Comparison of ENCODE assay signal across 8 mouse cellular contexts in the genomic region with DNA sequence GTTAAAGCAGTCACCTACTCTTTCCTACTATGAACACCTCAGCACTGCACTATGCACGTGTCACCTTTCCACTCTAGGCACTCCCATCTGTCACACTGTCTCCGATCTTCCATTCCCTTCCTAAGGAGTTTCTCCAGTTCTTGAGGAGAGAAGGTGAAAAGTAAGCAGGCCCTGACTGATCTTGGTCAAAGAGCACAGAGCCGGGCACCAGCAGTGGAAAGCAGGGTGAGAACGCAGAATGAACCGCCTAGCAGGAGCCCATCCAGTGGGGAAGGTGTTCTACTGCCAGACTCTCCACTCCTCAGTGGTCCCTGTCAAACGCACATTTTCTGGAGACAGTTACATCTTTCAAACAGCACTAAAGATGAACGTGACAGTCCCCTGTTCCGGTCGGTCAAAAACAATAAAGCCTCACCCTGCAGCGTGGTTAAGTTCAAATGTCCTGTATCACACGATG. TPM values are rescaled to one million over a fixed set of nuclear protein-coding genes. Genes with fewer than 3 reads are reported as not detected.
DNase-seq lines count a peak whose midpoint lies in the region; ATAC-seq and TF ChIP-seq lines count a peak whose summit lies in the region.

No protein-coding gene starts in this region.

- peak overlapping the region; percentile 88 for H3K4me3 ChIP-seq in lung, postnatal 0 days (ENCODE audit: low read depth, low read length)
- peak overlapping the region; percentile 91 for H3K4me3 ChIP-seq in embryonic facial prominence, embryonic 13.5 days
- H3K4me3 ChIP-seq in midbrain, embryonic 14.5 days (replicated peaks; ENCODE audit: low read depth, low read length) = peak overlapping the region; percentile 93

- peak overlapping the region; percentile 93 for H3K9ac ChIP-seq in lung, postnatal 0 days (replicated peaks; ENCODE audit: low read depth)
- peak overlapping the region; percentile 95 for H3K9ac ChIP-seq in embryonic facial prominence, embryonic 13.5 days
- H3K9ac ChIP-seq in midbrain, embryonic 14.5 days (replicated peaks; ENCODE audit: low read length) = peak overlapping the region; percentile 86

- TF ChIP-seq CTCF in lung, postnatal 0 days (IDR thresholded peaks at IDR 0.05) = no peak

- no peaks in the 10 kb centered on the region for H3K9me3 ChIP-seq in lung, postnatal 0 days (ENCODE audit: low read length)
- H3K9me3 ChIP-seq in embryonic facial prominence, embryonic 13.5 days = no peaks in the 10 kb centered on the region
- no peaks in the 10 kb centered on the region for H3K9me3 ChIP-seq in midbrain, embryonic 14.5 days (ENCODE audit: control insufficient read depth, low read length)

- WGBS in lung, postnatal 0 days = 4% methylated on average over 11 of the region's 11 CpGs
- WGBS in embryonic facial prominence, embryonic 13.5 days = 20% methylated on average over 11 of the region's 11 CpGs
- 14% methylated on average over 11 of the region's 11 CpGs for WGBS in midbrain, embryonic 14.5 days

- H3K36me3 ChIP-seq in lung, postnatal 0 days (ENCODE audit: insufficient read depth, low read length) = no peaks in the 10 kb centered on the region
- no peaks in the 10 kb centered on the region for H3K36me3 ChIP-seq in embryonic facial prominence, embryonic 13.5 days
- no peaks in the 10 kb centered on the region for H3K36me3 ChIP-seq in midbrain, embryonic 14.5 days (ENCODE audit: control insufficient read depth, insufficient read depth, low read length)

- peaks cover 22% of the 10 kb centered on the region for H3K4me1 ChIP-seq in lung, postnatal 0 days (ENCODE audit: insufficient read depth, low read depth, low read length)
- H3K4me1 ChIP-seq in embryonic facial prominence, embryonic 13.5 days = peaks cover 40% of the 10 kb centered on the region
- H3K4me1 ChIP-seq in midbrain, embryonic 14.5 days (ENCODE audit: control insufficient read depth, insufficient read depth, low read length) = peaks cover 26% of the 10 kb centered on the region

- DNase-seq in lung, postnatal 0 days (ENCODE audit: low spot score) = peak; percentile 30
- no peak for DNase-seq in lung, adult 18-20 months
- peak; percentile 15 to 30 for DNase-seq in kidney, adult 8-10 months
- DNase-seq in midbrain, embryonic 14.5 days = peak; percentile 12
- DNase-seq in layer of hippocampus, adult 11-12 months (ENCODE audit: low spot score) = no peak
- no peak for DNase-seq in frontal cortex, postnatal 10 days (ENCODE audit: low spot score in 2 of 2)

- ATAC-seq in lung, postnatal 0 days = no peak
- ATAC-seq in embryonic facial prominence, embryonic 13.5 days (ENCODE audit: insufficient number of reproducible peaks, insufficient read depth, low FRiP score, low TSS enrichment, low read depth) = no peak
- no peak for ATAC-seq in midbrain, embryonic 14.5 days (ENCODE audit: low FRiP score, low TSS enrichment)
- ATAC-seq in granulocyte monocyte progenitor cell, adult 5-6 weeks (replicated peaks; ENCODE audit: poor library complexity, severe bottlenecking) = no peak

- peak overlapping the region; percentile 100 for H3K27ac ChIP-seq in lung, postnatal 0 days (ENCODE audit: low read length)
- H3K27ac ChIP-seq in embryonic facial prominence, embryonic 13.5 days = no peak overlapping the region
- H3K27ac ChIP-seq in midbrain, embryonic 14.5 days (replicated peaks; ENCODE audit: low read depth, low read length) = peak overlapping the region; percentile 97; the same call in 1 of the 2 replicates

- no peak for TF ChIP-seq EP300 in lung, postnatal 0 days (IDR thresholded peaks at IDR 0.05)

- H3K4me2 ChIP-seq in lung, postnatal 0 days (replicated peaks; ENCODE audit: low read depth, low read length) = peak overlapping the region; percentile 59
- H3K4me2 ChIP-seq in embryonic facial prominence, embryonic 13.5 days = peak overlapping the region; percentile 90
- H3K4me2 ChIP-seq in midbrain, embryonic 14.5 days (ENCODE audit: low read length) = peak overlapping the region; percentile 73

- no peaks in the 10 kb centered on the region for H3K27me3 ChIP-seq in lung, postnatal 0 days (replicated peaks; ENCODE audit: insufficient read depth, low read length)
- no peaks in the 10 kb centered on the region for H3K27me3 ChIP-seq in embryonic facial prominence, embryonic 13.5 days
- H3K27me3 ChIP-seq in midbrain, embryonic 14.5 days (ENCODE audit: control insufficient read depth, insufficient read depth, low read length) = no peaks in the 10 kb centered on the region

RNA-seq across cellular contexts. Expression of gene Rheb, which starts 1.4 kb away (rescaled TPM):
- 180 and 189 TPM in 2 replicates for polyA plus RNA-seq in lung, postnatal 0 days (2015; fragmentation: Nextera tagmentation; extraction: Ambion mirVana)
- 219 and 253 TPM in 2 replicates for polyA plus RNA-seq in embryonic facial prominence, embryonic 13.5 days (2015; fragmentation: Nextera tagmentation; extraction: Ambion mirVana)
- polyA plus RNA-seq in midbrain, embryonic 14.5 days (2014; fragmentation: Nextera tagmentation; extraction: Ambion mirVana) = 235 and 240 TPM in 2 replicates
- 71.9 and 104 TPM in 2 replicates for total RNA-seq in granulocyte monocyte progenitor cell, adult 5-6 weeks (2014; fragmentation: Nextera tagmentation)
- total RNA-seq in granulocyte monocyte progenitor cell, adult 5-6 weeks (2017) = 67.8 and 78.2 TPM in 2 replicates

Comparison
In these comparisons a context has a peak if more than half of its experiments do, and no peak if none do; other contexts are left out.
1. DNase-seq: peak in lung, postnatal 0 days (single experiment), kidney, adult 8-10 months (2 of 2) and midbrain, embryonic 14.5 days (single experiment); none in lung, adult 18-20 months (0 of 2), layer of hippocampus, adult 11-12 months (single experiment) and frontal cortex, postnatal 10 days (0 of 2).
2. Peak in every context shown above with its lines, with median percentiles within 50 percentile points of each other: H3K4me2 ChIP-seq, H3K4me3 ChIP-seq and H3K9ac ChIP-seq.